24 mouse cellular contexts compared by ENCODE assay signal in genomic region chr1:172441935-172442445, GRCm38 (mm10). TPM values are rescaled to one million over a fixed set of nuclear protein-coding genes. Genes with fewer than 3 reads are reported as not detected.
DNase-seq lines count a peak whose midpoint lies in the region; ATAC-seq and TF ChIP-seq lines count a peak whose summit lies in the region.
"Had no signal": no experiment of that assay in that cellular context is flagged by ENCODE, and none has a peak within 500 bp of the region (broad histone marks: within the 10 kb centered on the region; RNA-seq: fewer than 3 reads in every experiment).

No protein-coding gene starts in this region.

- no peak for DNase-seq in embryonic facial prominence, embryonic 10.5 days (ENCODE audit: low spot score)
- DNase-seq in testis, postnatal 10 days (ENCODE audit: low spot score) = peak; percentile 22
- DNase-seq in testis, postnatal 14 days (ENCODE audit: low spot score) = no peak
- DNase-seq in limb, embryonic 10.5 days (ENCODE audit: low spot score) = peak; percentile 7
- peak; percentile 34 for DNase-seq in stomach, postnatal 0 days (ENCODE audit: low spot score)
- no peak for DNase-seq in cerebellum, postnatal 4 days (ENCODE audit: low spot score in 2 of 2)
- DNase-seq in neural tube, embryonic 10.5 days (ENCODE audit: extremely low spot score, low spot score) = no peak
- DNase-seq: adrenal gland, postnatal 10 days; adrenal gland, postnatal 36 days; cerebellum, adult 18-20 months; cerebellum, adult 9-10 months; cerebellum, postnatal 14 days; gastrocnemius, postnatal 10 days; heart, postnatal 14 days; heart, postnatal 4 days had no signal

- WGBS in embryonic facial prominence, embryonic 15.5 days = 64% methylated on average over 9 of the region's 9 CpGs
- 89% methylated on average over 9 of the region's 9 CpGs for WGBS in embryonic facial prominence, embryonic 10.5 days
- WGBS in limb, embryonic 10.5 days = 86% methylated on average over 9 of the region's 9 CpGs
- WGBS in stomach, postnatal 0 days = 57% methylated on average over 9 of the region's 9 CpGs

- no peaks in the 10 kb centered on the region for H3K27me3 ChIP-seq in embryonic facial prominence, embryonic 15.5 days
- no peaks in the 10 kb centered on the region for H3K27me3 ChIP-seq in embryonic facial prominence, embryonic 10.5 days (replicated peaks; ENCODE audit: low read depth, poor library complexity, severe bottlenecking)
- H3K27me3 ChIP-seq in limb, embryonic 10.5 days (ENCODE audit: low read depth, poor library complexity, severe bottlenecking) = no peaks in the 10 kb centered on the region
- no peaks in the 10 kb centered on the region for H3K27me3 ChIP-seq in stomach, postnatal 0 days (ENCODE audit: control insufficient read depth, insufficient read depth, low read length)
- H3K27me3 ChIP-seq: embryonic facial prominence, embryonic 13.5 days; forebrain, embryonic 13.5 days had no signal

- H3K9ac ChIP-seq in embryonic facial prominence, embryonic 15.5 days = no peak overlapping the region
- H3K9ac ChIP-seq in stomach, postnatal 0 days (ENCODE audit: low read length) = no peak overlapping the region
- H3K9ac ChIP-seq: embryonic facial prominence, embryonic 13.5 days; forebrain, embryonic 13.5 days; heart, embryonic 13.5 days; hindbrain, embryonic 14.5 days had no signal

- no peaks in the 10 kb centered on the region for H3K36me3 ChIP-seq in embryonic facial prominence, embryonic 15.5 days
- no peaks in the 10 kb centered on the region for H3K36me3 ChIP-seq in embryonic facial prominence, embryonic 10.5 days (replicated peaks)
- H3K36me3 ChIP-seq in limb, embryonic 10.5 days = no peaks in the 10 kb centered on the region
- no peaks in the 10 kb centered on the region for H3K36me3 ChIP-seq in stomach, postnatal 0 days (ENCODE audit: control insufficient read depth, insufficient read depth, low read length)
- H3K36me3 ChIP-seq: embryonic facial prominence, embryonic 13.5 days; forebrain, embryonic 10.5 days; heart, embryonic 13.5 days had no signal

- no peaks in the 10 kb centered on the region for H3K9me3 ChIP-seq in embryonic facial prominence, embryonic 15.5 days (replicated peaks)
- no peaks in the 10 kb centered on the region for H3K9me3 ChIP-seq in embryonic facial prominence, embryonic 10.5 days
- no peaks in the 10 kb centered on the region for H3K9me3 ChIP-seq in limb, embryonic 10.5 days (replicated peaks)
- H3K9me3 ChIP-seq in stomach, postnatal 0 days (ENCODE audit: control insufficient read depth, low read length) = no peaks in the 10 kb centered on the region
- H3K9me3 ChIP-seq: embryonic facial prominence, embryonic 13.5 days; forebrain, embryonic 10.5 days; forebrain, embryonic 13.5 days; heart, embryonic 13.5 days had no signal

- peak overlapping the region; percentile 28; the same call in 1 of the 2 replicates for H3K27ac ChIP-seq in embryonic facial prominence, embryonic 15.5 days (replicated peaks)
- H3K27ac ChIP-seq in embryonic facial prominence, embryonic 10.5 days (replicated peaks) = no peak overlapping the region
- H3K27ac ChIP-seq in limb, embryonic 10.5 days = no peak overlapping the region
- peak overlapping the region; percentile 84 for H3K27ac ChIP-seq in stomach, postnatal 0 days (replicated peaks)
- H3K27ac ChIP-seq: embryonic facial prominence, embryonic 13.5 days; forebrain, embryonic 10.5 days; forebrain, embryonic 13.5 days; heart, embryonic 13.5 days; hindbrain, embryonic 14.5 days; hindbrain, postnatal 0 days had no signal

- no peaks in the 10 kb centered on the region for H3K4me1 ChIP-seq in embryonic facial prominence, embryonic 15.5 days
- no peaks in the 10 kb centered on the region for H3K4me1 ChIP-seq in embryonic facial prominence, embryonic 10.5 days
- H3K4me1 ChIP-seq in limb, embryonic 10.5 days = no peaks in the 10 kb centered on the region
- H3K4me1 ChIP-seq in stomach, postnatal 0 days (replicated peaks; ENCODE audit: control insufficient read depth, insufficient read depth) = no peaks in the 10 kb centered on the region
- H3K4me1 ChIP-seq: embryonic facial prominence, embryonic 13.5 days; forebrain, embryonic 10.5 days; forebrain, embryonic 13.5 days had no signal

- no peak overlapping the region for H3K4me3 ChIP-seq in embryonic facial prominence, embryonic 15.5 days (replicated peaks)
- no peak overlapping the region for H3K4me3 ChIP-seq in embryonic facial prominence, embryonic 10.5 days
- H3K4me3 ChIP-seq in limb, embryonic 10.5 days = no peak overlapping the region
- H3K4me3 ChIP-seq in stomach, postnatal 0 days (ENCODE audit: low read depth, low read length) = no peak overlapping the region
- H3K4me3 ChIP-seq: embryonic facial prominence, embryonic 13.5 days; forebrain, embryonic 10.5 days; forebrain, embryonic 13.5 days; heart, embryonic 13.5 days had no signal

- ATAC-seq in embryonic facial prominence, embryonic 15.5 days (ENCODE audit: insufficient number of reproducible peaks, low FRiP score, low TSS enrichment, low read depth) = no peak
- peak; percentile 97 for ATAC-seq in stomach, postnatal 0 days (ENCODE audit: low FRiP score, low TSS enrichment)
- ATAC-seq: forebrain, embryonic 13.5 days; forebrain, embryonic 16.5 days; hindbrain, postnatal 0 days; inflammation-experienced regulatory T-cells, adult 6 months had no signal

- no peak for TF ChIP-seq CTCF in stomach, postnatal 0 days (IDR thresholded peaks at IDR 0.05; ENCODE audit: low read depth)

- no peak for TF ChIP-seq EP300 in stomach, postnatal 0 days (optimal IDR thresholded peaks at IDR 0.05)

- H3K4me2 ChIP-seq in embryonic facial prominence, embryonic 15.5 days (replicated peaks) = no peak overlapping the region
- H3K4me2 ChIP-seq in stomach, postnatal 0 days (replicated peaks; ENCODE audit: low read depth) = no peak overlapping the region
- H3K4me2 ChIP-seq: embryonic facial prominence, embryonic 13.5 days; forebrain, embryonic 13.5 days; heart, embryonic 13.5 days; hindbrain, embryonic 14.5 days had no signal

RNA-seq across cellular contexts. Expression of gene Slamf9, which starts 33.2 kb away (rescaled TPM):
- 0.85 and 1.2 TPM in 2 replicates for polyA plus RNA-seq in embryonic facial prominence, embryonic 15.5 days (2015; fragmentation: Nextera tagmentation; extraction: Ambion mirVana)
- polyA plus RNA-seq in embryonic facial prominence, embryonic 10.5 days (2016; fragmentation: Nextera tagmentation; extraction: Ambion mirVana) = not detected in 2 replicates
- polyA plus RNA-seq in limb, embryonic 10.5 days (2016; fragmentation: Nextera tagmentation; extraction: Ambion mirVana) = 0.18 TPM in 1 of 2 replicates, not detected in the other
- polyA plus RNA-seq in stomach, postnatal 0 days (2015; fragmentation: Nextera tagmentation; extraction: Ambion mirVana) = 1.8 TPM in 2 replicates
- polyA plus RNA-seq: embryonic facial prominence, embryonic 13.5 days; forebrain, embryonic 10.5 days; forebrain, embryonic 16.5 days had no signal

RNA-seq across cellular contexts. Expression of gene Igsf9, which starts 39.6 kb away (rescaled TPM):
- polyA plus RNA-seq in embryonic facial prominence, embryonic 15.5 days (2015; fragmentation: Nextera tagmentation; extraction: Ambion mirVana) = 58.4 and 61.0 TPM in 2 replicates
- 92.8 and 95.9 TPM in 2 replicates for polyA plus RNA-seq in embryonic facial prominence, embryonic 10.5 days (2016; fragmentation: Nextera tagmentation; extraction: Ambion mirVana)
- polyA plus RNA-seq in limb, embryonic 10.5 days (2016; fragmentation: Nextera tagmentation; extraction: Ambion mirVana) = 79.5 and 85.8 TPM in 2 replicates
- 16.7 and 19.9 TPM in 2 replicates for polyA plus RNA-seq in stomach, postnatal 0 days (2015; fragmentation: Nextera tagmentation; extraction: Ambion mirVana)

RNA-seq across cellular contexts. Expression of gene Tagln2, which starts 57.9 kb away (rescaled TPM):
- polyA plus RNA-seq in embryonic facial prominence, embryonic 15.5 days (2015; fragmentation: Nextera tagmentation; extraction: Ambion mirVana) = 260 and 286 TPM in 2 replicates
- 75.1 and 82.5 TPM in 2 replicates for polyA plus RNA-seq in embryonic facial prominence, embryonic 10.5 days (2016; fragmentation: Nextera tagmentation; extraction: Ambion mirVana)
- 77.0 and 84.6 TPM in 2 replicates for polyA plus RNA-seq in limb, embryonic 10.5 days (2016; fragmentation: Nextera tagmentation; extraction: Ambion mirVana)
- 564 and 594 TPM in 2 replicates for polyA plus RNA-seq in stomach, postnatal 0 days (2015; fragmentation: Nextera tagmentation; extraction: Ambion mirVana)

Comparison
In these comparisons a context has a peak if more than half of its experiments do, and no peak if none do; other contexts are left out.
1. H3K27ac ChIP-seq: peak in embryonic facial prominence, embryonic 15.5 days (single experiment) and stomach, postnatal 0 days (single experiment); none in embryonic facial prominence, embryonic 10.5 days (single experiment) and limb, embryonic 10.5 days (single experiment).
2. DNase-seq: peak in testis, postnatal 10 days (single experiment), limb, embryonic 10.5 days (single experiment) and stomach, postnatal 0 days (single experiment); none in embryonic facial prominence, embryonic 10.5 days (single experiment), testis, postnatal 14 days (single experiment), cerebellum, postnatal 4 days (0 of 2) and neural tube, embryonic 10.5 days (single experiment).